8 mouse cellular contexts compared by ENCODE assay signal in the genomic region with DNA sequence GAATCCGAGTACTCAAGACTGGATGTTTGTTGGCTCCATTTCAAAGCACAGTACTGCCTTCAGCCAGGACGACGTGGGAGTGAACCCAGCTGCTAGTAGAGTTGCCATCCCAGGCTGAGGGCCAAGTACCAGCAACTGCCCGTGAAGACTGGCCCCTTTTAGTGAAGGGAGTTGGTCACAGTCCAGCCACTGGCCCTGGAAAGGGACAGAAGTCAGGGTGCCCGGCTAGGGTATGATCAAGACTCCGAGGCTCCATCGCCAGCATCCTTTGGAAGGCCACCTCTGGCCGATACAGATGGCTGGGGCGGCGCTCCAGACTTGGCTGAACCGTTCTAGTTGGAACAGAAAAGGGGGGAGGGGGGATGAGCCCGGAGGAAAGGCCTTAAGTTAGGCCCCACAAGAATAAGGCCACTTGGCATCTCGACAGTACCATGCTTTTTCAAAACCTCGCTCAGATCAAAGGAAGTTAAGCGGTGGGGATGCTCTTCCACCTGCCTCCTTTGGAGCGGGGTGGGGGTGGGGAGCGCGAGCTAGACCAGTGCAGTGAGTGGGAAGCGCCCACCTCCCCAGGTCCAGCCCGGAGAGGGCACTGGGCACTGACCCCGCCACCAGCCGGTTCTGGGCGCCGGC. TPM values are rescaled to one million over a fixed set of nuclear protein-coding genes. Genes with fewer than 3 reads are reported as not detected.
DNase-seq lines count a peak whose midpoint lies in the region; ATAC-seq and TF ChIP-seq lines count a peak whose summit lies in the region.
"Had no signal": no experiment of that assay in that cellular context is flagged by ENCODE, and none has a peak within 500 bp of the region (broad histone marks: within the 10 kb centered on the region; RNA-seq: fewer than 3 reads in every experiment).

No protein-coding gene starts in this region.

- H3K4me1 ChIP-seq in forebrain, embryonic 16.5 days (replicated peaks; ENCODE audit: control insufficient read depth, insufficient read depth, low read length) = peaks cover 27% of the 10 kb centered on the region
- H3K4me1 ChIP-seq in lung, adult 2 months (ENCODE audit: control insufficient read depth, insufficient read depth, low read length) = peaks cover 13% of the 10 kb centered on the region

- H3K4me3 ChIP-seq in forebrain, embryonic 16.5 days (replicated peaks; ENCODE audit: low read length) = peak overlapping the region; percentile 92
- H3K4me3 ChIP-seq in layer of hippocampus, adult 2 months = peak overlapping the region; percentile 65
- peak overlapping the region; percentile 69 for H3K4me3 ChIP-seq in lung, adult 2 months (replicated peaks; ENCODE audit: extremely low read depth, low read depth, low read length)

- peak overlapping the region; percentile 90 for H3K27ac ChIP-seq in forebrain, embryonic 16.5 days (ENCODE audit: low read length)
- H3K27ac ChIP-seq in layer of hippocampus, adult 2 months = peak overlapping the region; percentile 100

- TF ChIP-seq POLR2A in lung, adult 2 months (IDR thresholded peaks at IDR 0.05; ENCODE audit: borderline replicate concordance, extremely low read depth, low read depth, low read length) = no peak

- no peaks in the 10 kb centered on the region for H3K27me3 ChIP-seq in forebrain, embryonic 16.5 days (replicated peaks; ENCODE audit: control insufficient read depth, insufficient read depth, low read length)

- DNase-seq in ZHBTc4 (ENCODE audit: low read depth, low spot score) = peak; percentile 63
- peak; percentile 21 for DNase-seq in heart, postnatal 25 days (ENCODE audit: low spot score)
- peak; percentile 59 to 78 for DNase-seq in layer of hippocampus, adult 2 months (ENCODE audit: low spot score in 2 of 2)
- DNase-seq in lung, adult 2 months = peak; percentile 36
- DNase-seq in right cerebral cortex, adult 18-20 months = peak; percentile 86

- H3K9me3 ChIP-seq in forebrain, embryonic 16.5 days (ENCODE audit: control insufficient read depth, low read length) = no peaks in the 10 kb centered on the region

- no peak for TF ChIP-seq CTCF in layer of hippocampus, adult 2 months (conservative IDR thresholded peaks at IDR 0.05)
- no peak for TF ChIP-seq CTCF in lung, adult 2 months (IDR thresholded peaks at IDR 0.05; ENCODE audit: insufficient read depth, low read length)

- peak overlapping the region; percentile 89 for H3K4me2 ChIP-seq in forebrain, embryonic 16.5 days (ENCODE audit: low read length)

- intact Hi-C loops in heart, postnatal 25 days (cut with DNase I) = loop anchor here (1.0 to 10.0 kb wide), 3 partner anchors 48 to 215 kb away; a partner anchor contains a TSS

- H3K9ac ChIP-seq in forebrain, embryonic 16.5 days (replicated peaks; ENCODE audit: low read depth, low read length) = peak overlapping the region; percentile 94

- 0% methylated on average over 23 of the region's 24 CpGs for WGBS in forebrain, embryonic 16.5 days
- WGBS in lung, adult 2 months = 3% methylated on average over 24 of the region's 24 CpGs

- H3K36me3 ChIP-seq in forebrain, embryonic 16.5 days (ENCODE audit: control insufficient read depth, insufficient read depth) = peaks cover 1% of the 10 kb centered on the region; the same call in 1 of the 2 replicates

- peak; percentile 12; the same call in 1 of the 2 replicates for ATAC-seq in cerebellum, adult (ENCODE audit: insufficient number of reproducible peaks, low FRiP score, low TSS enrichment)
- peak; percentile 44 for ATAC-seq in forebrain, embryonic 16.5 days

RNA-seq across cellular contexts. Expression of a gene that starts 0.7 kb away (rescaled TPM):
- 50.3 and 51.2 TPM in 2 replicates for polyA plus RNA-seq in forebrain, embryonic 16.5 days (2015; fragmentation: Nextera tagmentation; extraction: Ambion mirVana)
- 10 to 100 TPM; 16.1 to 16.6 TPM for total RNA-seq in heart, postnatal 25 days (2021)
- 10 to 100 TPM; 30.3 to 38.0 TPM for total RNA-seq in layer of hippocampus, adult 2 months (2021)
- polyA plus RNA-seq in lung, adult 2 months (2012; rRNA removed) = 28.6 and 38.0 TPM in 2 replicates

RNA-seq across cellular contexts. Expression of a gene that starts 1.2 kb away (rescaled TPM):
- 65.1 and 75.2 TPM in 2 replicates for polyA plus RNA-seq in forebrain, embryonic 16.5 days (2015; fragmentation: Nextera tagmentation; extraction: Ambion mirVana)
- total RNA-seq in heart, postnatal 25 days (2021) = 10 to 100 TPM; 21.8 to 23.8 TPM
- 10 to 100 TPM; 72.0 to 94.5 TPM for total RNA-seq in layer of hippocampus, adult 2 months (2021)
- 37.8 and 43.6 TPM in 2 replicates for polyA plus RNA-seq in lung, adult 2 months (2012; rRNA removed)

RNA-seq across cellular contexts. Expression of a gene that starts 12.2 kb away (rescaled TPM):
- polyA plus RNA-seq in forebrain, embryonic 16.5 days (2015; fragmentation: Nextera tagmentation; extraction: Ambion mirVana) = 8.3 and 11.0 TPM in 2 replicates
- total RNA-seq in heart, postnatal 25 days (2021) = under 1 TPM; 0.08 to 0.29 TPM
- total RNA-seq in layer of hippocampus, adult 2 months (2021) = 10 to 100 TPM; 52.3 to 54.4 TPM
- polyA plus RNA-seq in lung, adult 2 months (2012; rRNA removed) = 0.29 and 0.32 TPM in 2 replicates
- total RNA-seq: neutrophil, adult 5-6 weeks had no signal

RNA-seq across cellular contexts. Expression of a gene that starts 31.0 kb away (rescaled TPM):
- polyA plus RNA-seq in forebrain, embryonic 16.5 days (2015; fragmentation: Nextera tagmentation; extraction: Ambion mirVana) = 1.2 and 2.7 TPM in 2 replicates
- total RNA-seq in heart, postnatal 25 days (2021) = not detected
- 10 to 100 TPM; 42.5 to 51.3 TPM for total RNA-seq in layer of hippocampus, adult 2 months (2021)
- polyA plus RNA-seq in lung, adult 2 months (2012; rRNA removed) = not detected in 2 replicates
- total RNA-seq: neutrophil, adult 5-6 weeks had no signal

RNA-seq across cellular contexts. Expression of a gene that starts 47.8 kb away (rescaled TPM):
- polyA plus RNA-seq in forebrain, embryonic 16.5 days (2015; fragmentation: Nextera tagmentation; extraction: Ambion mirVana) = 12.1 and 14.9 TPM in 2 replicates
- total RNA-seq in heart, postnatal 25 days (2021) = 10 to 100 TPM; 13.7 to 16.5 TPM
- 10 to 100 TPM; 24.6 to 24.8 TPM for total RNA-seq in layer of hippocampus, adult 2 months (2021)
- 6.5 and 8.0 TPM in 2 replicates for polyA plus RNA-seq in lung, adult 2 months (2012; rRNA removed)

Comparison
In these comparisons a context has a peak if more than half of its experiments do, and no peak if none do; other contexts are left out.
1. Peak in every context shown above with its lines: DNase-seq, ATAC-seq, H3K4me3 ChIP-seq and H3K27ac ChIP-seq.
2. DNase-seq: peak in every context shown above with its lines; median percentile 86 in right cerebral cortex, adult 18-20 months; 68 in layer of hippocampus, adult 2 months; 63 in ZHBTc4; 36 in lung, adult 2 months; 21 in heart, postnatal 25 days.
3. RNA of a gene that starts 12.2 kb away (total RNA-seq): 52.3 to 54.4 TPM in layer of hippocampus, adult 2 months; 0.08 to 0.29 TPM in heart, postnatal 25 days; every median in the first group is over 10 times any median in the second.